7 mouse cellular contexts compared by ENCODE assay signal in genomic region chr5:108065465-108066411, GRCm38 (mm10). TPM values are rescaled to one million over a fixed set of nuclear protein-coding genes. Genes with fewer than 3 reads are reported as not detected.
DNase-seq lines count a peak whose midpoint lies in the region; ATAC-seq lines count a peak whose summit lies in the region.

Gene Mtf2 (plus strand): TSS chr5:108065674.

- H3K9me3 ChIP-seq in embryonic facial prominence, embryonic 11.5 days (replicated peaks; ENCODE audit: control insufficient read depth, low read length), result no peaks in the 10 kb centered on the region
- no peaks in the 10 kb centered on the region for H3K9me3 ChIP-seq in limb, embryonic 10.5 days (replicated peaks)
- H3K9me3 ChIP-seq in midbrain, embryonic 13.5 days, result peaks cover 3% of the 10 kb centered on the region; the same call in 1 of the 2 replicates

- ATAC-seq in embryonic facial prominence, embryonic 11.5 days (replicated peaks; ENCODE audit: insufficient number of reproducible peaks, low FRiP score, low TSS enrichment, low read depth), result peak; percentile 95
- ATAC-seq in granulocyte monocyte progenitor cell, adult 5-6 weeks (replicated peaks; ENCODE audit: poor library complexity, severe bottlenecking), result peak; percentile 93
- peak; percentile 96 for ATAC-seq in midbrain, embryonic 13.5 days

- WGBS in embryonic facial prominence, embryonic 11.5 days, result under 1% methylated on average over 59 of the region's 59 CpGs
- whole genome bisulfite sequencing in limb, embryonic 10.5 days, result under 1% methylated on average over 59 of the region's 59 CpGs
- WGBS in midbrain, embryonic 13.5 days, result under 1% methylated on average over 59 of the region's 59 CpGs

- H3K4me3 ChIP-seq in embryonic facial prominence, embryonic 11.5 days (ENCODE audit: low read depth, low read length), result peak within 1 kb of the TSS; percentile 97
- peak within 1 kb of the TSS; percentile 95 for H3K4me3 ChIP-seq in limb, embryonic 10.5 days
- peak within 1 kb of the TSS; percentile 86 for H3K4me3 ChIP-seq in midbrain, embryonic 13.5 days (replicated peaks)

- peak within 1 kb of the TSS; percentile 53 for H3K4me2 ChIP-seq in embryonic facial prominence, embryonic 11.5 days (ENCODE audit: low read depth, low read length)
- peak within 1 kb of the TSS; percentile 61 for H3K4me2 ChIP-seq in midbrain, embryonic 13.5 days (replicated peaks)

- H3K4me1 ChIP-seq in embryonic facial prominence, embryonic 11.5 days (ENCODE audit: control insufficient read depth, insufficient read depth, low read length), result no peaks in the 10 kb centered on the region
- H3K4me1 ChIP-seq in limb, embryonic 10.5 days, result peaks cover 9% of the 10 kb centered on the region
- H3K4me1 ChIP-seq in midbrain, embryonic 13.5 days (replicated peaks), result peaks cover 19% of the 10 kb centered on the region

- H3K27ac ChIP-seq in embryonic facial prominence, embryonic 11.5 days (replicated peaks; ENCODE audit: low read depth, low read length), result peak within 1 kb of the TSS; percentile 90
- H3K27ac ChIP-seq in limb, embryonic 10.5 days, result peak within 1 kb of the TSS; percentile 98
- peak within 1 kb of the TSS; percentile 97 for H3K27ac ChIP-seq in midbrain, embryonic 13.5 days

- H3K27me3 ChIP-seq in embryonic facial prominence, embryonic 11.5 days (ENCODE audit: control insufficient read depth, insufficient read depth, low read length), result no peaks in the 10 kb centered on the region
- no peaks in the 10 kb centered on the region for H3K27me3 ChIP-seq in limb, embryonic 10.5 days (ENCODE audit: low read depth, poor library complexity, severe bottlenecking)
- no peaks in the 10 kb centered on the region for H3K27me3 ChIP-seq in midbrain, embryonic 13.5 days

- DNase-seq in adrenal gland, postnatal 14 days, result peak; percentile 97
- DNase-seq in embryonic facial prominence, embryonic 11.5 days (ENCODE audit: low spot score), result peak; percentile 98
- DNase-seq in kidney, adult 11 months, result peak; percentile 92
- DNase-seq in limb, embryonic 10.5 days (ENCODE audit: low spot score), result peak; percentile 94
- peak; percentile 91 for DNase-seq in spleen, adult 12 weeks (ENCODE audit: low spot score)

- peak within 1 kb of the TSS; percentile 99 for H3K9ac ChIP-seq in embryonic facial prominence, embryonic 11.5 days (replicated peaks; ENCODE audit: low read length)
- peak within 1 kb of the TSS; percentile 99 for H3K9ac ChIP-seq in midbrain, embryonic 13.5 days (replicated peaks)

- peaks cover 3% of the 10 kb centered on the region for H3K36me3 ChIP-seq in embryonic facial prominence, embryonic 11.5 days (replicated peaks; ENCODE audit: control insufficient read depth, insufficient read depth, low read depth, low read length)
- peaks cover 37% of the 10 kb centered on the region for H3K36me3 ChIP-seq in limb, embryonic 10.5 days
- H3K36me3 ChIP-seq in midbrain, embryonic 13.5 days, result peaks cover 22% of the 10 kb centered on the region

RNA-seq across cellular contexts. Expression of gene Mtf2, which starts in this region (rescaled TPM):
- total RNA-seq in adrenal gland, postnatal 14 days (2021), result 22.7 and 27.9 TPM in 2 replicates
- polyA plus RNA-seq in embryonic facial prominence, embryonic 11.5 days (2014; fragmentation: Nextera tagmentation; extraction: Ambion mirVana), result 160 and 164 TPM in 2 replicates
- total RNA-seq in granulocyte monocyte progenitor cell, adult 5-6 weeks (2014; fragmentation: Nextera tagmentation), result 77.6 and 89.9 TPM in 2 replicates
- 131 and 135 TPM in 2 replicates for total RNA-seq in granulocyte monocyte progenitor cell, adult 5-6 weeks (2017)
- polyA plus RNA-seq in limb, embryonic 10.5 days (2016; fragmentation: Nextera tagmentation; extraction: Ambion mirVana), result 163 and 189 TPM in 2 replicates
- polyA plus RNA-seq in midbrain, embryonic 13.5 days (2015; fragmentation: Nextera tagmentation; extraction: Ambion mirVana), result 140 and 146 TPM in 2 replicates

Comparison
In these comparisons a context has a peak if more than half of its experiments do, and no peak if none do; other contexts are left out.
1. Peak in every context shown above with its lines: DNase-seq, ATAC-seq, H3K4me3 ChIP-seq and H3K27ac ChIP-seq.